Mouse (Mus musculus) brain, embryonic 18.5 days (tissue): ENCODE results near the gene Cfap65.

Experiments
- DNase-seq: peaks from one replicate; pipeline ENCODE4 v3.0.0-alpha.2; 2012; ENCODE audit warnings: low read depth, low spot score

The Cfap65 gene

GRCm38 (mm10) chr1:74882055-74882734, 53.2 kb downstream of the Cfap65 start:
- no peak for DNase-seq

- no peak for DNase-seq
These were observed 54.5 kb downstream of the Cfap65 start for GRCm38 (mm10) chr1:74880785-74881360.

- DNase-seq, result no peak
These were observed 58.2 kb downstream of the Cfap65 start for GRCm38 (mm10) chr1:74877199-74877598.

- no peak for DNase-seq
These were observed 63.2 kb downstream of the Cfap65 start for GRCm38 (mm10) chr1:74872218-74872617.

GRCm38 (mm10) chr1:74861783-74862182, 73.6 kb downstream of the Cfap65 start:
- DNase-seq, result no peak

GRCm38 (mm10) chr1:74859223-74859984, 76.0 kb downstream of the Cfap65 start:
- no peak for DNase-seq

GRCm38 (mm10) chr1:74858805-74859204, 76.6 kb downstream of the Cfap65 start:
- DNase-seq, result no peak

- DNase-seq, result peak; percentile 87
These were observed 77.2 kb downstream of the Cfap65 start for GRCm38 (mm10) chr1:74858171-74858719.

GRCm38 (mm10) chr1:74857677-74858076, 77.7 kb downstream of the Cfap65 start:
- no peak for DNase-seq

- no peak for DNase-seq
These were observed 78.2 kb downstream of the Cfap65 start for GRCm38 (mm10) chr1:74857201-74857600.

- DNase-seq, result no peak
These were observed 78.6 kb downstream of the Cfap65 start for GRCm38 (mm10) chr1:74856791-74857190.

- DNase-seq, result no peak
These were observed 79.0 kb downstream of the Cfap65 start for GRCm38 (mm10) chr1:74856439-74856720.

GRCm38 (mm10) chr1:74855651-74856438, 79.6 kb downstream of the Cfap65 start:
- no peak for DNase-seq

GRCm38 (mm10) chr1:74855156-74855555, 80.2 kb downstream of the Cfap65 start:
- no peak for DNase-seq

GRCm38 (mm10) chr1:74854306-74855056, 80.9 kb downstream of the Cfap65 start, which contains the start of gene Cdk5r2:
Gene Cdk5r2 (plus strand): TSS chr1:74854934.
- peak; percentile 91 for DNase-seq
